Mouse (Mus musculus) liver, adult (tissue): ENCODE results near the gene P3h3.

ENCODE experiments used
- GATA4 ChIP-seq: IDR thresholded peaks from 2 replicates; pipeline ENCODE4 v1.6.1; 2014; ENCODE audit warnings: mild to moderate bottlenecking, low read length; ENCODE audit not compliant: insufficient replicate concordance

P3h3 gene

GRCm38 (mm10) chr6:124856321-124856720 is 1.2 kb downstream of the P3h3 start:
- no peak for TF ChIP-seq GATA4

- no peak for TF ChIP-seq GATA4
Measured at GRCm38 (mm10) chr6:124854647-124855046, 2.9 kb downstream of the P3h3 start.

GRCm38 (mm10) chr6:124850535-124850934 is 7.0 kb downstream of the P3h3 start:
- no peak for TF ChIP-seq GATA4

- TF ChIP-seq GATA4: no peak
Measured at GRCm38 (mm10) chr6:124847305-124847704, 10.2 kb downstream of the P3h3 start.

GRCm38 (mm10) chr6:124840241-124841167 is 17.0 kb downstream of the P3h3 start, which contains the start of gene Gnb3:
Gene Gnb3, minus strand, starts transcription at chr6:124840275.
- TF ChIP-seq GATA4: no peak

GRCm38 (mm10) chr6:124839805-124840204 is 17.7 kb downstream of the P3h3 start:
- TF ChIP-seq GATA4: no peak

GRCm38 (mm10) chr6:124836411-124836810 is 21.1 kb downstream of the P3h3 start:
- TF ChIP-seq GATA4: no peak

GRCm38 (mm10) chr6:124835531-124835930 is 22.0 kb downstream of the P3h3 start:
- TF ChIP-seq GATA4: no peak

GRCm38 (mm10) chr6:124834512-124835081 is 23.0 kb downstream of the P3h3 start:
- no peak for TF ChIP-seq GATA4

GRCm38 (mm10) chr6:124831649-124832048 is 25.9 kb downstream of the P3h3 start:
- no peak for TF ChIP-seq GATA4

- TF ChIP-seq GATA4: no peak
Measured at GRCm38 (mm10) chr6:124829799-124830700, 27.5 kb downstream of the P3h3 start.

GRCm38 (mm10) chr6:124828868-124829798 is 28.4 kb downstream of the P3h3 start, which contains the start of the genes Usp5 and Cdca3:
Gene Usp5, minus strand, starts transcription at chr6:124829484.
Gene Cdca3, plus strand, starts transcription at chr6:124829547.
- TF ChIP-seq GATA4: no peak

- TF ChIP-seq GATA4: no peak
Measured at GRCm38 (mm10) chr6:124828101-124828592, 29.4 kb downstream of the P3h3 start.

- TF ChIP-seq GATA4: no peak
Measured at GRCm38 (mm10) chr6:124822049-124822448, 35.5 kb downstream of the P3h3 start.
